Mouse (Mus musculus) MEL (cell line): ENCODE measurements around the gene Chd9.

ENCODE experiments used
- MYC ChIP-seq: IDR thresholded peaks from 2 replicates; pipeline ENCODE4 v1.6.1; 2011; ENCODE audit warnings: low read depth, mild to moderate bottlenecking, low read length, improper control_type of control experiment, moderate library complexity
- ZNF384 ChIP-seq: IDR thresholded peaks from 2 replicates; pipeline ENCODE4 v1.6.1; 2012; ENCODE audit warnings: low read depth, mild to moderate bottlenecking, inconsistent platforms, low read length, improper control_type of control experiment

- TF ChIP-seq MYC (no peak), ZNF384 (no peak)
These were observed 151.1 kb downstream of the Chd9 start for GRCm38 (mm10) chr8:90979295-90979694.
